Mouse (Mus musculus): ENCODE results near the gene Tram2. TPM values are rescaled to one million over a fixed set of nuclear protein-coding genes. Genes with fewer than 3 reads are reported as not detected.

The Tram2 gene
- polyA plus RNA-seq (2015; fragmentation: Nextera tagmentation; extraction: Ambion mirVana) = 7.2 and 8.5 TPM in 2 replicates

DNA sequence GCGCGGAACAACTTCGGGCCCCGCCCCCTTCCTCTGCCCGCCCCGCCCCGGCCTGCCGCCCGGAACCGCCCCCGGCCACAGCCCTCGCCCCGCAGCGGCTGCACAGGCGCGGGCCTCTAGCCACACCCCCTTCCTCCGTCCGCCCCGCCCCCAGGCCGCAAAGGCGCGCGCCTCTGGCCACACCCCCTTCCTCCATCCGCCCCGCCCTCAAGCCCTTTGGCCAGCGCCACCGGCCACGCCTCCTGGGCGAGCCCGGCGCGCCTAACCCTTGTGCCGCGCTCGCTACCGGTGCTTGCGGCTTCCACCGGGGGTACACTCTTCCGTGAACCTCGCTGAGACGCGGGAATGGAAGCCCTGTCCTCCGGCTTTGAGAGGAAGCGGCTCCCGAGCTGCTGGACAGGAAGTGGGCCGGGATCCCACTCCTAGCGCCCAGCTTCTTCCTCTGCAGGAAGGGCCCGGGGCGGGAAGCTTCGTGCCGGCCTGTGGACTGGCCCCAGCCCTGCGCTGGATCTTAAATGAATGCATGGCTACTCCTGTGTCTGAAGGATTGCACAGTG is at the start of gene Tram2:
Tram2 (minus strand) TSS at position 13 of the 557 bp plus-strand sequence.
- Histone ChIP-seq H3K9me3 (replicated peaks; ENCODE audit: low read length) (no peaks in the 10 kb centered on the region), H3K4me1 (replicated peaks; ENCODE audit: insufficient read depth, low read length) (peaks cover 40% of the 10 kb centered on the region), H3K36me3 (ENCODE audit: insufficient read depth, low read length) (no peaks in the 10 kb centered on the region), H3K27ac (peak within 1 kb of the TSS; percentile 87), H3K4me2 (ENCODE audit: low read length) (peak within 1 kb of the TSS; percentile 83), H3K9ac (ENCODE audit: low read depth, low read length) (peak within 1 kb of the TSS; percentile 66), H3K27me3 (ENCODE audit: insufficient read depth, low read length) (no peaks in the 10 kb centered on the region), H3K4me3 (replicated peaks; ENCODE audit: low read depth, low read length) (peak within 1 kb of the TSS; percentile 65)
- 1% methylated on average over 45 of the region's 52 CpGs for WGBS
- ATAC-seq (replicated peaks; ENCODE audit: low FRiP score, low read depth) = peak; percentile 92
- no peak for TF ChIP-seq CTCF (IDR thresholded peaks at IDR 0.05; ENCODE audit: low read depth)
- peak; percentile 95 for DNase-seq (ENCODE audit: low spot score)

DNA sequence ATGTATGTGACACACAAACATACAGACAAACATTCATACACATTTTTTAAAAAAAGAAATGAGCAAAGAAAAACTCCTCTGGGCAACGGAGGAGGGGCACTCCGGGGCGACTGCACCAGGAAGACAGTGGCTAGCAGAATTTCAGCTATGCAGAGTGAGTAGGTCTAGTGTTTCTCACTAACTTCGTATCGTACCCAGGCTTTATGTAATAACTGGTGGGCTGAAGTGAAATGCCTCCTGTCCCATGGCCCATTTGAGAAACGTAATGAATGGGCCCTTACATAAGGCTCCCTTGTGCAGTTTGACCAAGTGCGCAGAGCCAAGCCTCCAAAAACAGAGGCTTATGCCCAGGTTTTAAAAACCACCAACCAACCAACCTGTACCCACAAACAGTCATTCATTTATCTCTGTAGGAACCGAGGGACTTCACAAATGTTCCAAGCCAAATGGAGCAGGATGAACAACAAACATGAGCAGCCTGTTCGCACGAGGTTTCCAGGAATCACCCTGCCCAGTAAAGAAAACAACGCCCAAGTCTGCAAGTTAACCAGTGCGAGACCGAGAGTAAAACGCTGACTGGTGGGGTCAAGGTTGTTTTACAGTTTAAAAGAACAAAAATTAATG is 45.8 kb upstream of the Tram2 start:
- no peak for TF ChIP-seq CTCF (IDR thresholded peaks at IDR 0.05; ENCODE audit: low read depth)
- no peaks in the 10 kb centered on the region for H3K4me1 ChIP-seq (replicated peaks; ENCODE audit: insufficient read depth, low read length)
- no peaks in the 10 kb centered on the region for H3K9me3 ChIP-seq (replicated peaks; ENCODE audit: low read length)
- no peak overlapping the region for H3K4me3 ChIP-seq (replicated peaks; ENCODE audit: low read depth, low read length)
- no peaks in the 10 kb centered on the region for H3K27me3 ChIP-seq (ENCODE audit: insufficient read depth, low read length)
- no peaks in the 10 kb centered on the region for H3K36me3 ChIP-seq (ENCODE audit: insufficient read depth, low read length)
- ATAC-seq (replicated peaks; ENCODE audit: low FRiP score, low read depth) (peak; percentile 46; the same call in 1 of the 2 replicates), DNase-seq (ENCODE audit: low spot score) (peak; percentile 24)
- WGBS = 34% methylated on average over 14 of the region's 14 CpGs
- H3K27ac ChIP-seq = 0 out of 2 replicates have a peak overlapping the region, but pooled peaks have one; percentile 13
- H3K4me2 ChIP-seq (ENCODE audit: low read length) = no peak overlapping the region
- H3K9ac ChIP-seq (ENCODE audit: low read depth, low read length) = no peak overlapping the region

DNA sequence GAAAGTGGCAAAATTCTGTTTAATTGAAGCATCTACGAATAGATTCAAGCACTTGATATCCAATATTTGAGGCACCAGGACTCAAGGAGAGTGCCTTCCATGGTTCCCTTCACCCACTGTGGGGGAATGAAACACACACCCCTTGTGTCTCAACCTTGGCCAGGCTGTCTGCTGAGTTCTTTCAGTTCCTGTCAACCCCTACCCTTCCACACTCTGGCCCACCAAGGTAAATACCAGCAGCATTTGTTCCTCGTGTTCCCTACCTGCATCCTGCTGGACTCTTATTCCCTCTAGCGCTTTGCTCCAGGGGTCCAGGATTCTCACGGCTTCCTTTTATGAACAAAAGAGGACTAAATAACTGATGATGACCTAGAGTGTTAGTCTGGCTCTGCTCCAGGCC is 24.8 kb upstream of the Tram2 start:
- Histone ChIP-seq H3K4me3 (replicated peaks; ENCODE audit: low read depth, low read length) (no peak overlapping the region), H3K27ac (no peak overlapping the region), H3K4me2 (ENCODE audit: low read length) (no peak overlapping the region), H3K4me1 (replicated peaks; ENCODE audit: insufficient read depth, low read length) (no peaks in the 10 kb centered on the region), H3K9ac (ENCODE audit: low read depth, low read length) (no peak overlapping the region), H3K27me3 (ENCODE audit: insufficient read depth, low read length) (no peaks in the 10 kb centered on the region), H3K9me3 (replicated peaks; ENCODE audit: low read length) (no peaks in the 10 kb centered on the region), H3K36me3 (ENCODE audit: insufficient read depth, low read length) (no peaks in the 10 kb centered on the region)
- no peak for ATAC-seq (replicated peaks; ENCODE audit: low FRiP score, low read depth)
- no peak for DNase-seq (ENCODE audit: low spot score)
- no peak for TF ChIP-seq CTCF (IDR thresholded peaks at IDR 0.05; ENCODE audit: low read depth)
- 90% methylated on average over 4 of the region's 4 CpGs for WGBS

DNA sequence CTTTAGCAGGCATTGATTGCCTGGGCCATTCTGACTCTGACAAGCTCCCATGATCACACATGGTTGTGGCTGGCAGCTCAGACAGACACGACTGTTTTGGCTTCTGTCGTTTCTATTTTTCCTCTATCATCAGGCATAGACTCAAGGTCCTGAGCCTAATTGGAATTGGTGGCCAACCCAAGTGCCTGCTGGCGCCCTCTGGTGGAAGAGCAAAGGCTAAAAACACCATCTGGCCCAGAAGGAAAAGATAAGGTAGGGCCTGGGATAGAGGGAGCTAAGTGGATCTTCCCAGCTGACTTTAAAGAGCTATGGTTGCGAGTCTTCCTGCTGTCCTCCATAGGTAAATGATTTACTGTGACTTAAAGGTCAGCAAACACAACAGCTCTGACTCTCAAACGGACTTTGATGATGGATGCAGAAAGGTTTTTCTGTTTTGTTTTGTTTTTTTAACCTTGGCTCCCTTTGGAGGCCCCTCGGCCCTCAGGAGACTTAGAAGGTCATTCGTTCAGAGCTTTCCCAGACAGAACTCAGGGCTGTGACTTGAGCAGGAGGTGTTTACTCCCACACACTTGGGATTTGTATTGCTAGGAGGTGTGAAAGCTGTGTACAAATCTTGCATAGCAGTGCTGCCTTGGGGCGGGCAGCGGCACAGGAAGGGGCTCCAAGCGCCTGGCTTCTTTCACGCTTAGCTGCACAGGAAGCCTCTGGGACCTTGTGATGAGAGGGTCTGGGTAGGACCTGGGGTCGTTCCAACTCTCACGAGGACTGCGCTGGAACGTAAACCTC is 22.4 kb upstream of the Tram2 start:
- 5% methylated on average over 15 of the region's 15 CpGs for WGBS
- peak overlapping the region; percentile 14 for H3K4me2 ChIP-seq (ENCODE audit: low read length)
- peak; percentile 63 for DNase-seq (ENCODE audit: low spot score)
- no peaks in the 10 kb centered on the region for H3K9me3 ChIP-seq (replicated peaks; ENCODE audit: low read length)
- peak; percentile 79 for ATAC-seq (replicated peaks; ENCODE audit: low FRiP score, low read depth)
- no peaks in the 10 kb centered on the region for H3K27me3 ChIP-seq (ENCODE audit: insufficient read depth, low read length)
- no peaks in the 10 kb centered on the region for H3K36me3 ChIP-seq (ENCODE audit: insufficient read depth, low read length)
- peak; percentile 88 for TF ChIP-seq CTCF (IDR thresholded peaks at IDR 0.05; ENCODE audit: low read depth)
- no peaks in the 10 kb centered on the region for H3K4me1 ChIP-seq (replicated peaks; ENCODE audit: insufficient read depth, low read length)
- no peak overlapping the region for H3K9ac ChIP-seq (ENCODE audit: low read depth, low read length)
- 0 out of 2 replicates have a peak overlapping the region, but pooled peaks have one; percentile 37 for H3K27ac ChIP-seq
- 0 out of 2 replicates have a peak overlapping the region, but pooled peaks have one; percentile 3 for H3K4me3 ChIP-seq (replicated peaks; ENCODE audit: low read depth, low read length)

DNA sequence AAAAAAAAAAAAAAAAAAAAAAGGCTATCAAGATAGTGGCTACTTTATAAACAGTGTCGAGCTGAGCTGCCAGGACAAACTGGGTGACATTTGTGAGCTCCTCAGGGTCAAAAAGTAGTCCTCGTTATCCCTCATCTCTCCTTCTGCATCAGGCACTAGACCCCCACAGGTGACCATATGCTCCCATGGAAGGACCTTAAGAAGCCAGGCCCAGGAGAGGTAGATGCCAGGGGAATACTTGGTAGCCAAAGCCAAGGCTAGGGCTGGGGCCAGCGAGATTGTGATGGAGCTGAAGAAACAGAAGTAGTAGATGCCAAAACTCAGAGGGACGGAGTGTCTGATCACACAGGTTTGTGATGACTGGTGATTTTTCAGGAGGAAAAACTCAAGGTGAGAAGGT is 21.7 kb upstream of the Tram2 start:
- Histone ChIP-seq H3K9ac (ENCODE audit: low read depth, low read length) (no peak overlapping the region), H3K27me3 (ENCODE audit: insufficient read depth, low read length) (no peaks in the 10 kb centered on the region), H3K36me3 (ENCODE audit: insufficient read depth, low read length) (no peaks in the 10 kb centered on the region), H3K4me2 (ENCODE audit: low read length) (no peak overlapping the region), H3K4me3 (replicated peaks; ENCODE audit: low read depth, low read length) (no peak overlapping the region), H3K27ac (no peak overlapping the region), H3K9me3 (replicated peaks; ENCODE audit: low read length) (no peaks in the 10 kb centered on the region), H3K4me1 (replicated peaks; ENCODE audit: insufficient read depth, low read length) (no peaks in the 10 kb centered on the region)
- DNase-seq (ENCODE audit: low spot score) (no peak), ATAC-seq (replicated peaks; ENCODE audit: low FRiP score, low read depth) (no peak)
- TF ChIP-seq CTCF (IDR thresholded peaks at IDR 0.05; ENCODE audit: low read depth) = no peak
- WGBS = 76% methylated on average over 4 of the region's 4 CpGs

All from kidney, postnatal 0 days (tissue).